ENCODE assay signal across 15 mouse cellular contexts in genomic region chr2:157395371-157395770, GRCm38 (mm10). TPM values are rescaled to one million over a fixed set of nuclear protein-coding genes. Genes with fewer than 3 reads are reported as not detected.
DNase-seq lines count a peak whose midpoint lies in the region; ATAC-seq lines count a peak whose summit lies in the region.
"Had no signal": no experiment of that assay in that cellular context is flagged by ENCODE, and none has a peak within 500 bp of the region (broad histone marks: within the 10 kb centered on the region; RNA-seq: fewer than 3 reads in every experiment).

No protein-coding gene starts in this region.

- H3K4me2 ChIP-seq in intestine, embryonic 14.5 days (ENCODE audit: low read length) = no peak overlapping the region
- no peak overlapping the region for H3K4me2 ChIP-seq in stomach, embryonic 15.5 days
- H3K4me2 ChIP-seq: kidney, embryonic 15.5 days; liver, embryonic 15.5 days had no signal

- WGBS in intestine, embryonic 14.5 days = 52% methylated on average over 5 of the region's 5 CpGs
- WGBS in stomach, embryonic 15.5 days = 55% methylated on average over 5 of the region's 5 CpGs

- peaks cover 3% of the 10 kb centered on the region; the same call in 1 of the 2 replicates for H3K9me3 ChIP-seq in intestine, embryonic 14.5 days (ENCODE audit: control insufficient read depth, low read length)
- H3K9me3 ChIP-seq in stomach, embryonic 15.5 days = no peaks in the 10 kb centered on the region
- H3K9me3 ChIP-seq: liver, embryonic 15.5 days had no signal

- H3K4me1 ChIP-seq in intestine, embryonic 14.5 days (replicated peaks; ENCODE audit: control insufficient read depth, insufficient read depth, low read length) = peaks cover 7% of the 10 kb centered on the region
- peaks cover 32% of the 10 kb centered on the region for H3K4me1 ChIP-seq in stomach, embryonic 15.5 days
- H3K4me1 ChIP-seq: kidney, embryonic 15.5 days had no signal

- no peak overlapping the region for H3K4me3 ChIP-seq in intestine, embryonic 14.5 days (ENCODE audit: low read depth, low read length)
- no peak overlapping the region for H3K4me3 ChIP-seq in stomach, embryonic 15.5 days (replicated peaks)
- H3K4me3 ChIP-seq: heart, adult 2 months; kidney, embryonic 15.5 days; liver, embryonic 15.5 days; myocyte had no signal

- peak; percentile 90 for DNase-seq in heart, adult 11 months
- no peak for DNase-seq in heart, postnatal 14 days
- DNase-seq in thymus, postnatal 0 days (ENCODE audit: low spot score) = peak; percentile 26
- DNase-seq in thymus, postnatal 36 days = no peak
- no peak for DNase-seq in intestine, embryonic 14.5 days (ENCODE audit: low spot score)
- no peak for DNase-seq in adrenal gland, postnatal 14 days
- no peak for DNase-seq in heart, postnatal 36 days
- DNase-seq: right cerebral cortex, postnatal 14 days had no signal

- intact Hi-C loops in heart, postnatal 14 days (cut with DNase I) = no loop called here
- intact Hi-C loops in heart, postnatal 36 days (cut with DNase I) = no loop called here

- 0 out of 2 replicates have a peak, but pooled peaks have one; percentile 12 for ATAC-seq in intestine, embryonic 14.5 days (replicated peaks; ENCODE audit: low FRiP score, low TSS enrichment, low read depth)
- no peak for ATAC-seq in stomach, embryonic 15.5 days (ENCODE audit: insufficient read depth, low FRiP score, low read depth)

- no peak overlapping the region for H3K9ac ChIP-seq in intestine, embryonic 14.5 days (ENCODE audit: low read length)
- H3K9ac ChIP-seq in stomach, embryonic 15.5 days = no peak overlapping the region
- H3K9ac ChIP-seq: kidney, embryonic 15.5 days; liver, embryonic 15.5 days had no signal

- H3K36me3 ChIP-seq in intestine, embryonic 14.5 days (ENCODE audit: control insufficient read depth, insufficient read depth, low read length) = peaks cover 24% of the 10 kb centered on the region
- peaks cover 21% of the 10 kb centered on the region for H3K36me3 ChIP-seq in stomach, embryonic 15.5 days

- peak overlapping the region; percentile 66 for H3K27ac ChIP-seq in intestine, embryonic 14.5 days (ENCODE audit: low read depth)
- peak overlapping the region; percentile 87 for H3K27ac ChIP-seq in stomach, embryonic 15.5 days
- H3K27ac ChIP-seq: heart, adult 2 months; kidney, embryonic 15.5 days; liver, embryonic 15.5 days had no signal

- no peaks in the 10 kb centered on the region for H3K27me3 ChIP-seq in intestine, embryonic 14.5 days (replicated peaks; ENCODE audit: control insufficient read depth, insufficient read depth, low read length)
- no peaks in the 10 kb centered on the region for H3K27me3 ChIP-seq in stomach, embryonic 15.5 days (replicated peaks)
- H3K27me3 ChIP-seq: kidney, embryonic 15.5 days; liver, embryonic 15.5 days had no signal

RNA-seq across cellular contexts. Expression of gene Src, which starts 22.9 kb away (rescaled TPM):
- 1 to 10 TPM; 5.5 to 6.9 TPM for total RNA-seq in heart, postnatal 14 days (2021)
- polyA plus RNA-seq in thymus, postnatal 0 days (2015; fragmentation: Nextera tagmentation; extraction: Ambion mirVana) = 5.3 and 5.9 TPM in 2 replicates
- 15.4 and 17.5 TPM in 2 replicates for polyA plus RNA-seq in intestine, embryonic 14.5 days (2014; fragmentation: Nextera tagmentation; extraction: Ambion mirVana)
- polyA plus RNA-seq in stomach, embryonic 15.5 days (2015; fragmentation: Nextera tagmentation; extraction: Ambion mirVana) = 18.2 and 18.4 TPM in 2 replicates
- total RNA-seq in adrenal gland, postnatal 14 days (2021) = 16.2 and 18.9 TPM in 2 replicates
- total RNA-seq in heart, postnatal 36 days (2021) = 1 to 10 TPM; 3.4 to 4.9 TPM

RNA-seq across cellular contexts. Expression of gene Manbal, which starts 28.0 kb away (rescaled TPM):
- 10 to 100 TPM; 20.7 to 23.3 TPM for total RNA-seq in heart, postnatal 14 days (2021)
- 63.8 and 73.4 TPM in 2 replicates for polyA plus RNA-seq in thymus, postnatal 0 days (2015; fragmentation: Nextera tagmentation; extraction: Ambion mirVana)
- polyA plus RNA-seq in intestine, embryonic 14.5 days (2014; fragmentation: Nextera tagmentation; extraction: Ambion mirVana) = 43.3 and 48.9 TPM in 2 replicates
- polyA plus RNA-seq in stomach, embryonic 15.5 days (2015; fragmentation: Nextera tagmentation; extraction: Ambion mirVana) = 68.3 and 78.5 TPM in 2 replicates
- total RNA-seq in adrenal gland, postnatal 14 days (2021) = 29.4 and 35.4 TPM in 2 replicates
- 10 to 100 TPM; 21.5 to 23.1 TPM for total RNA-seq in heart, postnatal 36 days (2021)

RNA-seq across cellular contexts. Expression of gene Ghrh, which starts 48.1 kb away (rescaled TPM):
- total RNA-seq in heart, postnatal 14 days (2021) = not detected
- polyA plus RNA-seq in thymus, postnatal 0 days (2015; fragmentation: Nextera tagmentation; extraction: Ambion mirVana) = 0.72 TPM in 1 of 2 replicates, not detected in the other
- polyA plus RNA-seq in intestine, embryonic 14.5 days (2014; fragmentation: Nextera tagmentation; extraction: Ambion mirVana) = 0.68 TPM in 1 of 2 replicates, not detected in the other
- polyA plus RNA-seq in stomach, embryonic 15.5 days (2015; fragmentation: Nextera tagmentation; extraction: Ambion mirVana) = 0.49 TPM in 1 of 2 replicates, not detected in the other
- not detected in 2 replicates for total RNA-seq in adrenal gland, postnatal 14 days (2021)
- total RNA-seq in heart, postnatal 36 days (2021) = not detected
- total RNA-seq: heart, adult 2 months; left cerebral cortex, adult 18-20 months had no signal
- polyA plus RNA-seq: heart, adult 2 months; myocyte; urinary bladder, adult 2 months had no signal

Comparison
In these comparisons a context has a peak if more than half of its experiments do, and no peak if none do; other contexts are left out.
1. DNase-seq: peak in heart, adult 11 months (single experiment) and thymus, postnatal 0 days (single experiment); none in heart, postnatal 14 days (0 of 2), thymus, postnatal 36 days (0 of 2), intestine, embryonic 14.5 days (single experiment), adrenal gland, postnatal 14 days (single experiment) and heart, postnatal 36 days (0 of 2).